Mouse (Mus musculus): ENCODE measurements at regions not wholly inside any gene's neighbourhood (a gene's known extent, or its start where the extent isn't known, plus 50 kb on each side); places are given as distances from the start of the nearest gene placed in this dataset.
"Not testable (repeated sequence)": the region's sequence is repeated elsewhere in the genome, so short reads cannot be mapped to it uniquely, and the experiment has no call there.

DNA sequence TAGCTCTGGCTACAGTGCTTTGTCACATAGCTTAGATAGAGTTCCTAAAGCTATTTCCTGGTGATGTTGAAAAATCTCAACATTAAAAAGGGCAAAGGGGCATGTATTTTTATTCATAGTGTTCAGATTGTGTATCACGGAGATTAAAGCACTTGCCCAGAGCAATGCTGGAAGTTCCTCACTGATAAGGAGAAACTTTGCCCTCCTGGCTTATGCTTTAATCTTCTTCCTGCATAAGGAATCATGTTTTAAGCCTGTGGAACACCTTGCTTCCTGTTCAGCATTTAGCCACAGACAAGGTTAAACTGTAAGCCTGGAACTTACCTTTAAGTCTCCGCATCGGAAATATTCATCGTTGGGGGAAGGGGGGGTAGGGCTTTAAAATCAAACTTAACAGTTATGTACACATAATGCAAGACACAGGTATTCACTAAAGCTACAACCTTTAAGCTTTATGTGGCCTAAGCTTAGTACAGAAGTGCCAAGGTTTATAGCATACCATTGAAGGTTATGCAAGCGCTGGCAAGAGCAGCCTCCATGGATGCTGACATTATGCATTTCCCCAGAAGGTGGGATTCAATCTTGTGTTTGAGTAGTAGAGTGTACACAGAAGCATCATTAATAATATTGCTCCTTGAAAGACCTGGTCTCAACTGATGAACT lies 655.5 kb upstream of the Adam24 start:
- no peaks in the 10 kb centered on the region for H3K36me3 ChIP-seq (replicated peaks; ENCODE audit: control insufficient read depth, insufficient read depth, low read length)
- 68% methylated on average over 5 of the region's 5 CpGs for WGBS
- no peak for ATAC-seq (ENCODE audit: insufficient read depth, low read depth)
- TF ChIP-seq EP300 (IDR thresholded peaks at IDR 0.05; ENCODE audit: low read depth) (no peak), CTCF (IDR thresholded peaks at IDR 0.05; ENCODE audit: low read depth) (no peak)
- H3K4me3 ChIP-seq (ENCODE audit: low read depth, low read length), result no peak overlapping the region
- H3K9me3 ChIP-seq (replicated peaks; ENCODE audit: control insufficient read depth, low read length), result no peaks in the 10 kb centered on the region
- H3K9ac ChIP-seq (replicated peaks; ENCODE audit: low read depth, low read length), result no peak overlapping the region
- peak overlapping the region; percentile 44; the same call in 1 of the 2 replicates for H3K27ac ChIP-seq (ENCODE audit: low read depth)
- no peaks in the 10 kb centered on the region for H3K27me3 ChIP-seq (ENCODE audit: control insufficient read depth, insufficient read depth, low read length)
- no peak for DNase-seq (ENCODE audit: low spot score)
- H3K4me1 ChIP-seq (ENCODE audit: control insufficient read depth, insufficient read depth), result peaks cover 6% of the 10 kb centered on the region
- H3K4me2 ChIP-seq (ENCODE audit: low read depth, low read length), result no peak overlapping the region

DNA sequence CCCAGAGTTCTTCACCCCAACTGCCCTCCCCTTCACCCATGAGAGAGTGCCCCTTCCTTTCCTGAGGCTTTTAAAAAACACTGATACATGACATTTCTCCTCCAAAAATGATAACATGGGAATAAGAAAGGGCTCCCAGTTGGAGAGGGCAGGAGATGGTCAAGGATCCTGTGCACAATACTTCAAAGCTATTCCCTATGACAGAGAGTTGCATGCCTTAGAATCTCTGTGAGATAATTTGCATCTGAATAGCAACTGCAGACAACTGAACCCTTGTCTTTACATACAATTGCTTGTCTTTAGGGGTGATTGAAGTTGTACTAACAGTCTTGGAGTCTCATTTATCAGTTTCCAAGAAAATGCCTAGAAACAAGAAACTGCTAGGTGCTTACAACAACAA lies 610.7 kb upstream of the Adam24 start:
- Histone ChIP-seq H3K9me3 (replicated peaks; ENCODE audit: control insufficient read depth, low read length) (no peaks in the 10 kb centered on the region), H3K27me3 (ENCODE audit: control insufficient read depth, insufficient read depth, low read length) (no peaks in the 10 kb centered on the region), H3K36me3 (replicated peaks; ENCODE audit: control insufficient read depth, insufficient read depth, low read length) (no peaks in the 10 kb centered on the region), H3K4me2 (ENCODE audit: low read depth, low read length) (no peak overlapping the region), H3K27ac (ENCODE audit: low read depth) (no peak overlapping the region), H3K4me3 (ENCODE audit: low read depth, low read length) (no peak overlapping the region), H3K9ac (replicated peaks; ENCODE audit: low read depth, low read length) (no peak overlapping the region), H3K4me1 (ENCODE audit: control insufficient read depth, insufficient read depth) (no peaks in the 10 kb centered on the region)
- TF ChIP-seq EP300 (IDR thresholded peaks at IDR 0.05; ENCODE audit: low read depth) (no peak), CTCF (IDR thresholded peaks at IDR 0.05; ENCODE audit: low read depth) (no peak)
- DNase-seq (ENCODE audit: low spot score) (no peak), ATAC-seq (ENCODE audit: insufficient read depth, low read depth) (no peak)

DNA sequence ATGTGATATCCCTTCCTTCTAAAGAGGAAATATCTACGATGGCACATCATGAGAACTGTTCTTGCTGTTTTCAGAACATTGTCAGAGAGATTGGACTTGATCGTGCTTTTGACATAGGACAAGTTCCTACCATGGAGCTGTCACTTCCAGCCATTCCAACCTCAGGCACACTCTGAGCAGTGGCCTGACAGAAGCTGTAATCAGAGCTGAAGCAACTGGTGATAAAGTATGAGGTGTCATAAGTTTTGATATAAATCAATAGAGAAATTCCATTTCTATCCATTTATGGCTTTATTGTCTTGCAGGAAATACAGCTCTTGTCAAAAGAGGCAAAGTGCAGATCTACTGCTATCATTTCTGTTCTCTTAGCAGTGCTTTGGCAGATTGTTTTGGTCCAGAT lies 603.7 kb upstream of the Adam24 start:
- Histone ChIP-seq H3K9me3 (replicated peaks; ENCODE audit: control insufficient read depth, low read length) (no peaks in the 10 kb centered on the region), H3K27me3 (ENCODE audit: control insufficient read depth, insufficient read depth, low read length) (no peaks in the 10 kb centered on the region), H3K9ac (replicated peaks; ENCODE audit: low read depth, low read length) (no peak overlapping the region), H3K4me2 (ENCODE audit: low read depth, low read length) (no peak overlapping the region), H3K27ac (ENCODE audit: low read depth) (no peak overlapping the region), H3K4me3 (ENCODE audit: low read depth, low read length) (no peak overlapping the region), H3K36me3 (replicated peaks; ENCODE audit: control insufficient read depth, insufficient read depth, low read length) (no peaks in the 10 kb centered on the region), H3K4me1 (ENCODE audit: control insufficient read depth, insufficient read depth) (no peaks in the 10 kb centered on the region)
- ATAC-seq (ENCODE audit: insufficient read depth, low read depth), result no peak
- no peak for TF ChIP-seq EP300 (IDR thresholded peaks at IDR 0.05; ENCODE audit: low read depth)
- no peak for TF ChIP-seq CTCF (IDR thresholded peaks at IDR 0.05; ENCODE audit: low read depth)
- no peak for DNase-seq (ENCODE audit: low spot score)
- WGBS, result 77% methylated on average over 2 of the region's 2 CpGs

GRCm38 (mm10) chr8:40080976-40081375 lies 593.9 kb upstream of the Adam24 start:
- not testable (repeated sequence) for DNase-seq (ENCODE audit: low spot score); H3K4me2 ChIP-seq (ENCODE audit: low read depth, low read length); H3K9me3 ChIP-seq (replicated peaks; ENCODE audit: control insufficient read depth, low read length); H3K4me1 ChIP-seq (ENCODE audit: control insufficient read depth, insufficient read depth); H3K9ac ChIP-seq (replicated peaks; ENCODE audit: low read depth, low read length); H3K36me3 ChIP-seq (replicated peaks; ENCODE audit: control insufficient read depth, insufficient read depth, low read length); ATAC-seq (ENCODE audit: insufficient read depth, low read depth); H3K27ac ChIP-seq (ENCODE audit: low read depth); H3K27me3 ChIP-seq (ENCODE audit: control insufficient read depth, insufficient read depth, low read length); H3K4me3 ChIP-seq (ENCODE audit: low read depth, low read length)

- DNase-seq (ENCODE audit: low spot score) (no peak), ATAC-seq (ENCODE audit: insufficient read depth, low read depth) (no peak)
- no peak overlapping the region for H3K27ac ChIP-seq (ENCODE audit: low read depth)
- no peaks in the 10 kb centered on the region for H3K36me3 ChIP-seq (replicated peaks; ENCODE audit: control insufficient read depth, insufficient read depth, low read length)
- no peaks in the 10 kb centered on the region for H3K27me3 ChIP-seq (ENCODE audit: control insufficient read depth, insufficient read depth, low read length)
- H3K9me3 ChIP-seq (replicated peaks; ENCODE audit: control insufficient read depth, low read length), result no peaks in the 10 kb centered on the region
- H3K4me1 ChIP-seq (ENCODE audit: control insufficient read depth, insufficient read depth), result no peaks in the 10 kb centered on the region
- no peak overlapping the region for H3K9ac ChIP-seq (replicated peaks; ENCODE audit: low read depth, low read length)
- TF ChIP-seq EP300 (IDR thresholded peaks at IDR 0.05; ENCODE audit: low read depth) (no peak), CTCF (IDR thresholded peaks at IDR 0.05; ENCODE audit: low read depth) (no peak)
- no peak overlapping the region for H3K4me3 ChIP-seq (ENCODE audit: low read depth, low read length)
- WGBS, result 43% methylated on average over 1 of the region's 1 CpGs
- no peak overlapping the region for H3K4me2 ChIP-seq (ENCODE audit: low read depth, low read length)
Observed at GRCm38 (mm10) chr8:40084129-40084528, 590.7 kb upstream of the Adam24 start.

GRCm38 (mm10) chr8:40089377-40089776 lies 585.5 kb upstream of the Adam24 start:
- Histone ChIP-seq H3K4me2 (ENCODE audit: low read depth, low read length) (no peak overlapping the region), H3K9me3 (replicated peaks; ENCODE audit: control insufficient read depth, low read length) (no peaks in the 10 kb centered on the region), H3K4me3 (ENCODE audit: low read depth, low read length) (no peak overlapping the region), H3K36me3 (replicated peaks; ENCODE audit: control insufficient read depth, insufficient read depth, low read length) (no peaks in the 10 kb centered on the region), H3K9ac (replicated peaks; ENCODE audit: low read depth, low read length) (no peak overlapping the region), H3K27me3 (ENCODE audit: control insufficient read depth, insufficient read depth, low read length) (no peaks in the 10 kb centered on the region), H3K4me1 (ENCODE audit: control insufficient read depth, insufficient read depth) (no peaks in the 10 kb centered on the region), H3K27ac (ENCODE audit: low read depth) (no peak overlapping the region)
- TF ChIP-seq EP300 (IDR thresholded peaks at IDR 0.05; ENCODE audit: low read depth), result no peak
- TF ChIP-seq CTCF (IDR thresholded peaks at IDR 0.05; ENCODE audit: low read depth), result no peak
- 83% methylated on average over 4 of the region's 4 CpGs for WGBS
- DNase-seq (ENCODE audit: low spot score), result no peak
- ATAC-seq (ENCODE audit: insufficient read depth, low read depth), result no peak
